Comparison of ENCODE assay signal across 8 mouse cellular contexts in the genomic region with DNA sequence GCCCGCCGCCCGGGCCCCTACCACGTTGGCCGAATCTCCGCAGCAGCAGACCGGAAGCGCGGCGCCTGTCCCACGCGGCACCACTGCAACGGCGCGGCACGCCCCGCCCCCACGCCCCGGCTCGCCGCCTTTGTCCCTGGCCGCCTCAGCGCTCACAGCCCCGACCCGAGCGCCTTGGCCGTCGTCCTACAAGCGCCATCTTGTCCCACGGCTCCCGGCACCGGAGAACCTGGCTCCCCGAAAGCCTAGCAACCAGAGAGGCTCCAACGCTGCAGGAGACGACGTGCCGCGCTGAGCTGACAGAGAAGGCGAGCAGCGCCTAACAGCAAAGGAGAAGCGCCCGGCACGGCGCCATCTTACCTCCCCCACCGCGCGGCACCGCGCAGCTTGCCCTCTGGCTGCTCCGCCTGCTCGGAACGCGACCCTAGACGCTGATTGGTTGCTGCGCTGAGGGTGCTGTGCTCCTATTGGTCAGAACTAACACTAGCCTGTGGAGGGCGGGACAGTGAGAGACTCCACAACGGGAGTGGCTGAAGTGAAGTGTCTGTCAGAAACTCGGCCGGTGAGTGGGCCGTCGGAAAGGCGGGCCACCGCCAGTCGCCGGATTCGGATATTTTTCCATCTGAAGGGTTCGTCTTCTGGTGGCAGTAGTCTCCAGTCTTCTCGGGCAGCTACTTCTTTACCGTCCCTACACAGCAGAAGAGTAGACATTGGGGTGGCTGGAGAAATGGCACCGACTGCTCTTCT. TPM values are rescaled to one million over a fixed set of nuclear protein-coding genes. Genes with fewer than 3 reads are reported as not detected.
DNase-seq lines count a peak whose midpoint lies in the region; ATAC-seq lines count a peak whose summit lies in the region.

A gene (minus strand): TSS at position 384 of the 747 bp plus-strand sequence.

- peak; percentile 100 for ATAC-seq in hindbrain, embryonic 14.5 days (ENCODE audit: low FRiP score)

- peak within 1 kb of the TSS; percentile 90 for H3K4me3 ChIP-seq in hindbrain, embryonic 14.5 days (replicated peaks; ENCODE audit: low read length)

- peak within 1 kb of the TSS; percentile 94 for H3K4me2 ChIP-seq in hindbrain, embryonic 14.5 days (replicated peaks)

- peaks cover 36% of the 10 kb centered on the region for H3K36me3 ChIP-seq in hindbrain, embryonic 14.5 days (replicated peaks; ENCODE audit: control insufficient read depth, insufficient read depth)

- H3K9ac ChIP-seq in hindbrain, embryonic 14.5 days = peak within 1 kb of the TSS; percentile 88

- no peaks in the 10 kb centered on the region for H3K27me3 ChIP-seq in hindbrain, embryonic 14.5 days (ENCODE audit: control insufficient read depth, insufficient read depth, low read length)

- peaks cover 14% of the 10 kb centered on the region for H3K4me1 ChIP-seq in hindbrain, embryonic 14.5 days (replicated peaks; ENCODE audit: control insufficient read depth, insufficient read depth, low read length)

- under 1% methylated on average over 69 of the region's 70 CpGs for WGBS in hindbrain, embryonic 14.5 days

- no peaks in the 10 kb centered on the region for H3K9me3 ChIP-seq in hindbrain, embryonic 14.5 days (ENCODE audit: control insufficient read depth, low read length)

- peak within 1 kb of the TSS; percentile 100 for H3K27ac ChIP-seq in hindbrain, embryonic 14.5 days

- DNase-seq in R1 (ENCODE audit: low read depth, low spot score) = peak; percentile 99
- DNase-seq in cerebellum, postnatal 25 days = peak; percentile 98
- peak; percentile 93 to 97 for DNase-seq in frontal cortex, postnatal 25 days (ENCODE audit: low spot score in 2 of 2)
- peak; percentile 98 for DNase-seq in hindbrain, embryonic 14.5 days (ENCODE audit: low spot score)
- peak; percentile 98 to 99 for DNase-seq in layer of hippocampus, postnatal 36 days
- peak; percentile 99 for DNase-seq in lung, postnatal 36 days
- DNase-seq in retina, postnatal 1 day = peak; percentile 99
- DNase-seq in urinary bladder, adult 18-20 months (ENCODE audit: low spot score in 2 of 2) = peak; percentile 90 to 97

RNA-seq across cellular contexts. Expression of the gene that starts here (rescaled TPM):
- 99.5 and 100 TPM in 2 replicates for polyA plus RNA-seq in hindbrain, embryonic 14.5 days (2014; fragmentation: Nextera tagmentation; extraction: Ambion mirVana)
- total RNA-seq in layer of hippocampus, postnatal 36 days (2021) = 10 to 100 TPM; 62.6 to 64.2 TPM

Comparison
In these comparisons a context has a peak if more than half of its experiments do, and no peak if none do; other contexts are left out.
1. Peak in every context shown above with its lines: DNase-seq, ATAC-seq, H3K4me3 ChIP-seq and H3K27ac ChIP-seq.